Mouse (Mus musculus) thymus, postnatal 25 days (tissue): ENCODE measurements around the gene Abhd16a.

Source experiments
- DNase-seq: peaks from one replicate; pipeline ENCODE4 v3.0.0; 2022

The Abhd16a gene

GRCm38 (mm10) chr17:35088825-35089644, at the start of gene Abhd16a:
Gene Abhd16a (plus strand): TSS chr17:35089263.
- peak; percentile 95 for DNase-seq

GRCm38 (mm10) chr17:35043794-35044193, 45.3 kb upstream of the Abhd16a start:
- no peak for DNase-seq

- no peak for DNase-seq
These were observed 43.9 kb upstream of the Abhd16a start for GRCm38 (mm10) chr17:35044904-35045806.

- DNase-seq = no peak
These were observed 43.0 kb upstream of the Abhd16a start for GRCm38 (mm10) chr17:35045807-35046680.

GRCm38 (mm10) chr17:35046681-35047455, 42.2 kb upstream of the Abhd16a start, which contains the start of gene Msh5:
Gene Msh5 (minus strand): TSS chr17:35046745.
- peak; percentile 98 for DNase-seq

GRCm38 (mm10) chr17:35047688-35048087, 41.4 kb upstream of the Abhd16a start:
- DNase-seq = peak; percentile 27

- DNase-seq = peak; percentile 54
These were observed 40.7 kb upstream of the Abhd16a start for GRCm38 (mm10) chr17:35048149-35048931.

GRCm38 (mm10) chr17:35048932-35049440, 40.1 kb upstream of the Abhd16a start:
- peak; percentile 36 for DNase-seq

GRCm38 (mm10) chr17:35049561-35050016, 39.5 kb upstream of the Abhd16a start, which contains the start of gene Clic1:
Gene Clic1 (plus strand): TSS chr17:35049966.
- peak; percentile 76 for DNase-seq

GRCm38 (mm10) chr17:35050126-35050750, 38.8 kb upstream of the Abhd16a start:
- DNase-seq = peak; percentile 86

- peak; percentile 77 for DNase-seq
These were observed 37.6 kb upstream of the Abhd16a start for GRCm38 (mm10) chr17:35051156-35052086.

GRCm38 (mm10) chr17:35052271-35052798, 36.7 kb upstream of the Abhd16a start:
- DNase-seq = no peak

GRCm38 (mm10) chr17:35055691-35056495, 33.2 kb upstream of the Abhd16a start:
- no peak for DNase-seq

GRCm38 (mm10) chr17:35057090-35057489, 32.0 kb upstream of the Abhd16a start:
- no peak for DNase-seq

- no peak for DNase-seq
These were observed 30.7 kb upstream of the Abhd16a start for GRCm38 (mm10) chr17:35058316-35058715.

GRCm38 (mm10) chr17:35058911-35059892, 29.9 kb upstream of the Abhd16a start, which contains the start of gene Ddah2:
Gene Ddah2 (plus strand): TSS chr17:35059035.
- peak; percentile 93 for DNase-seq
